Mouse (Mus musculus): Measurements from ENCODE around the gene Nck1. TPM values are rescaled to one million over a fixed set of nuclear protein-coding genes. Genes with fewer than 3 reads are reported as not detected.

Nck1 gene
- total RNA-seq, 2 experiments from 2014 or later: 44.8 to 54.0 TPM

Other genes starting within 250 kb of the Nck1 start
- 1 to 10 TPM in 1 of 2 experiments, under 1 TPM in 1; 0.89 to 1.4 TPM for gene Il20rb, start 59.3 kb downstream of the Nck1 start, total RNA-seq (2021)
- gene Slc35g2, start 25.0 kb upstream of the Nck1 start, total RNA-seq (2021): 1 to 10 TPM; 2.5 to 3.9 TPM
- gene Stag1, start 51.7 kb upstream of the Nck1 start, total RNA-seq (2021): 10 to 100 TPM; 26.2 to 26.5 TPM